Mouse (Mus musculus) lung, postnatal 0 days (tissue): Measurements from ENCODE around the gene Fank1.

ENCODE experiments used
- CTCF ChIP-seq: IDR thresholded peaks from 2 replicates; pipeline ENCODE4 v1.5.1; 2016; ENCODE audit warnings: antibody characterized with exemption, mild to moderate bottlenecking
- EP300 ChIP-seq: IDR thresholded peaks from 2 replicates; pipeline ENCODE4 v1.6.1; 2016; ENCODE audit warnings: antibody characterized with exemption, mild to moderate bottlenecking, control low read depth

GRCm38 (mm10) chr7:133759611-133760353, 16.9 kb upstream of the Fank1 start:
- TF ChIP-seq CTCF (no peak), EP300 (no peak)
